Mouse (Mus musculus) limb, embryonic 14.5 days (tissue): ENCODE measurements around the gene Map6d1. TPM values are rescaled to one million over a fixed set of nuclear protein-coding genes. Genes with fewer than 3 reads are reported as not detected.

Experiments
- ATAC-seq: fragments of 200-750 bp; cut with Nextera tagmentation; 2 replicates; pipeline ENCODE4 v1.8.0; 2017; ENCODE audit warnings: low read depth, moderate number of reproducible peaks, moderate TSS enrichment; ENCODE audit not compliant: low FRiP score
- DNase-seq: peaks from one replicate; pipeline ENCODE4 v3.0.0-alpha.2; 2015; ENCODE audit warnings: low spot score
- H3K27ac ChIP-seq: fragments of 300-500 bp; sonication (generic); replicated peaks from 2 replicates; pipeline ENCODE4 v1.5.1; 2014; ENCODE audit warnings: low read depth, mild to moderate bottlenecking, low read length, moderate library complexity, mixed read lengths
- H3K27me3 ChIP-seq: fragments of 300-500 bp; sonication (generic); 2 replicates; pipeline ENCODE4 v1.6.1; 2014; ENCODE audit warnings: low read length, mixed read lengths; ENCODE audit not compliant: control insufficient read depth, insufficient read depth
- H3K36me3 ChIP-seq: fragments of 300-500 bp; sonication (generic); 2 replicates; pipeline ENCODE4 v1.6.1; 2014; ENCODE audit warnings: mild to moderate bottlenecking, low read length, moderate library complexity, mixed read lengths; ENCODE audit not compliant: control insufficient read depth, insufficient read depth
- H3K4me1 ChIP-seq: fragments of 300-500 bp; sonication (generic); 2 replicates; pipeline ENCODE4 v1.6.1; 2014; ENCODE audit warnings: antibody characterized with exemption, low read length, mixed read lengths; ENCODE audit not compliant: control insufficient read depth, insufficient read depth
- H3K4me2 ChIP-seq: fragments of 300-500 bp; sonication (generic); replicated peaks from 2 replicates; pipeline ENCODE4 v1.6.1; 2014; ENCODE audit warnings: low read depth, mild to moderate bottlenecking, low read length, moderate library complexity; ENCODE audit not compliant: severe bottlenecking
- H3K4me3 ChIP-seq: fragments of 300-500 bp; sonication (generic); replicated peaks from 2 replicates; pipeline ENCODE4 v1.5.1; 2014; ENCODE audit warnings: low read length
- H3K9ac ChIP-seq: fragments of 300-500 bp; sonication (generic); 2 replicates; pipeline ENCODE4 v1.6.1; 2014; ENCODE audit warnings: mild to moderate bottlenecking, low read depth, low read length, moderate library complexity; ENCODE audit not compliant: severe bottlenecking
- H3K9me3 ChIP-seq: fragments of 300-500 bp; sonication (generic); 2 replicates; pipeline ENCODE4 v1.6.1; 2016; ENCODE audit warnings: low read length; ENCODE audit not compliant: control insufficient read depth
- POLR2A ChIP-seq: fragments of 200-500 bp; IDR thresholded peaks from 2 replicates; pipeline ENCODE4 v1.8.0; 2012; ENCODE audit warnings: inconsistent platforms, mild to moderate bottlenecking, moderate library complexity, borderline replicate concordance; ENCODE audit not compliant: insufficient read depth, insufficient read length; ENCODE audit errors: extremely low read depth
- WGBS: fragments of 180-500 bp; shearing (Covaris S2); extraction: QIAGEN DNeasy Blood & Tissue Kit; methylation state at CpG from one replicate; pipeline ENCODE4 v1.1.7; 2014; 5-methylcytosine and 5-hydroxymethylcytosine counted together
- polyA plus RNA-seq, 2 experiments: library from polyadenylated mRNA; depleted of rRNA in 1 of 2; stranded (reverse) in 1 of 2; unstranded in 1 of 2; fragments of >200 nt; fragmentation: Nextera tagmentation in 1 of 2; extraction: Ambion mirVana in 1 of 2; gene quantifications; 2 replicates each; pipeline versions ENCODE4 v1.2.1 to v1.2.3; 2012 to 2014

The Map6d1 gene
- polyA plus RNA-seq, 2 experiments, result 1.2 to 1.4 TPM

DNA sequence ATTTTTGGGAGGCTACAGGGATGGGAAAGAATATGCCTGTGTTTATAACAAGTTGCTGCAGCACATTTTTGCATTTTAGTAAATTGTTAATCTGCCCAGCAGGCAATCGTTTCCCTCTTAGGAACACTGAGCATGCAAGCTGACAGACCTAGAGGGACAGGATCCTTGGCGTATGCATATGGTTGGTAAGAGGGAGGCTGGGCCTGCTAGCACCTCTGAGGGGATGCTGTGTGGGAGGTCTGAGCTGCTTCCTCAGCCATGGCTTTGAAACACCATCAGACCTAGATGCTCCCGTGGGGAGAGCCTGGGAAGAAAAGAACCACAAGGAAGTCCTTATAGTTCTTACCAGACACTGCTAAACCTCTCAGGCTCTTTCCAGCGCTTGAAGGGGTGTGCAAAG is 6.8 kb downstream of the Map6d1 start:
- Histone ChIP-seq H3K9me3 (no peaks in the 10 kb centered on the region), H3K27me3 (no peaks in the 10 kb centered on the region), H3K4me1 (no peaks in the 10 kb centered on the region), H3K36me3 (peaks cover 41% of the 10 kb centered on the region), H3K9ac (no peak overlapping the region), H3K4me2 (no peak overlapping the region), H3K27ac (no peak overlapping the region), H3K4me3 (no peak overlapping the region)
- no peak for TF ChIP-seq POLR2A
- DNase-seq (no peak), ATAC-seq (no peak)
- WGBS, result 56% methylated on average over 4 of the region's 4 CpGs

DNA sequence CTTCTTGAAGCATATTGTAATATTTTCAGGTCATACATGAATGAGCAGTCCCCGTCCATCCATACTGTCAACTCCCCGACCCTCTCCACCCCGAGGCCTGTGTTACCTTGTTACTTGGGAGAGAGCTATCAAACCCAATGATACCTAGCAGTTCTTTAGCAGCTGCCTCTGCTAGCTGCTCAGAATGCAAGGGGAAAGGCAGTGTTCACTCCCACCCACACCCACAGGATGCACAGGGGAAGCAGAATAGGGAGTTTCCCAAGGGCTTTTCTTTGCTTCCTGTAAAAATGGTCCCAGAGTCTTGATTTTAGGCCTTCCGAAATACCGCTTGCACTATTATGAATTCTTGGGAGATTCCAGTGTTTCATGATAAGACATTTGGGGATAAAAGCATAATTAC is 13.0 kb downstream of the Map6d1 start:
- Histone ChIP-seq H3K36me3 (peaks cover 73% of the 10 kb centered on the region), H3K27ac (no peak overlapping the region), H3K9me3 (no peaks in the 10 kb centered on the region), H3K4me2 (no peak overlapping the region), H3K9ac (no peak overlapping the region), H3K4me1 (no peaks in the 10 kb centered on the region), H3K4me3 (no peak overlapping the region), H3K27me3 (no peaks in the 10 kb centered on the region)
- no peak for TF ChIP-seq POLR2A
- ATAC-seq (no peak), DNase-seq (no peak)
- WGBS, result 97% methylated on average over 5 of the region's 5 CpGs

DNA sequence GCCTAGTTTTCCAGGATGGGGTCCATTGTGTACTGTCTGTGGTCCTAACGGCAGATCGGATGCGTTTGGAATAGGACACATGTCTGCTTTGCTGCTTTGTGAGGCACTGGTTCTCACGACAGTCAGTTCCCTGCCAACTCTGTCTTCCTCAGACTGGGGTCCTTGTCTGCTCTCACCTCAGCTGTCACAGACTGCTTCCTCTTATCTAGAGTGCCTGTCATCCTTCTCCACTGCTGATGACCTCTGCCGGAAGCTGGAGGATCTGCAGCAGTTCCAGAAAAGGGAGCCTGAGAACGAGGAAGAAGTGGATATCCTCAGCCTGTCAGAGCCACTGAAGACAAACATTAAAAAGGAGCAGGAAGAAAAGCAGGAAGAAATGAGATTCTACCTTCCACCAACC is 13.7 kb downstream of the Map6d1 start:
- WGBS, result 79% methylated on average over 6 of the region's 6 CpGs
- no peak for DNase-seq
- H3K27me3 ChIP-seq, result no peaks in the 10 kb centered on the region
- no peak overlapping the region for H3K4me3 ChIP-seq
- no peaks in the 10 kb centered on the region for H3K9me3 ChIP-seq
- no peak overlapping the region for H3K27ac ChIP-seq
- H3K4me1 ChIP-seq, result no peaks in the 10 kb centered on the region
- no peak overlapping the region for H3K9ac ChIP-seq
- no peak for ATAC-seq
- peaks cover 74% of the 10 kb centered on the region for H3K36me3 ChIP-seq
- H3K4me2 ChIP-seq, result no peak overlapping the region
- TF ChIP-seq POLR2A, result no peak

DNA sequence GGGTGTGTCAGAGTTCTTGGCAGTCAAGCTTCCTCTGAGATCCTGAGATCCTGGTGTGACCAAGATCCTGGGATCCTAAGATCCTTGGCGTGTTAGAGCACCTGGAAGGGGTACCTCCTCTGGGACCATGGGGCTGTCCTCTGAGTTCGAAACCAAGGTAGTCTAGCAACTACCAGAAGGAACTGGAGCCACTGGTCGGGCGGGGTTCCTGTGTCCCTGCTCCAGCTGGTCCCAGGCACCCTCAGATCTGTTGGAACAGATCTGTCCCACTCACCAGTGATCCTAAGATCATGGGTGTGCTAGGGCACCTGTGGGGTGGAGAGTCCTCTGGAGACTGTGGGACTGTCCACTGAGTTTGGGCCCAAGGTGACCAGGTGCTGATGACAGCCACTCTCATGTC is 14.5 kb downstream of the Map6d1 start:
- Histone ChIP-seq H3K4me2 (no peak overlapping the region), H3K36me3 (peaks cover 76% of the 10 kb centered on the region), H3K9me3 (no peaks in the 10 kb centered on the region), H3K4me1 (no peaks in the 10 kb centered on the region), H3K27me3 (no peaks in the 10 kb centered on the region), H3K4me3 (no peak overlapping the region), H3K9ac (no peak overlapping the region), H3K27ac (no peak overlapping the region)
- no peak for TF ChIP-seq POLR2A
- 95% methylated on average over 4 of the region's 4 CpGs for WGBS
- ATAC-seq (no peak), DNase-seq (no peak)

DNA sequence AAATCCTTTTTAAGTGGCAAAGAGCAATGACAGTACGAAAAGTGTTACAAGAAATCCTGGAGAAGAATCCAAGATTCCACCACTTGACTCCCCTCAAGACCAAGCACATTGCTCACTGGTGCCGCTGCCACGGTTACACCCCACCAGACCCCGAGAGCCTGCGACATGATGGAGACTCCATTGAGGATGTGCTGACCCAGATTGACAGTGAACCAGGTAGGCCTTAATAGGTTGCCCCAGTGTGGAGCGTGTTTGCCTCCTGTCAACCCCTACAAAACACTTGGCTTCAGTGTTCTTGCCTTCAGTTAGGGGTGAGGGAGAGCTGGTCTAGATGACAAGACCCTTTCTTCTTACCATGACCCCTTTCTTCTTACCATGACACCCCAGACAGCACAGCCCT is 18.4 kb downstream of the Map6d1 start:
- DNase-seq (no peak), ATAC-seq (no peak)
- Histone ChIP-seq H3K36me3 (peaks cover 76% of the 10 kb centered on the region), H3K9me3 (no peaks in the 10 kb centered on the region), H3K27ac (no peak overlapping the region), H3K4me1 (no peaks in the 10 kb centered on the region), H3K9ac (no peak overlapping the region), H3K4me2 (no peak overlapping the region), H3K27me3 (no peaks in the 10 kb centered on the region), H3K4me3 (no peak overlapping the region)
- 99% methylated on average over 6 of the region's 6 CpGs for WGBS
- TF ChIP-seq POLR2A, result no peak
